Mouse (Mus musculus): ENCODE measurements around the gene Rnls. TPM values are rescaled to one million over a fixed set of nuclear protein-coding genes. Genes with fewer than 3 reads are reported as not detected.

The Rnls gene
- total and polyA plus RNA-seq, 3 experiments = 5.6 to 15.3 (median 13.5) TPM

- Histone ChIP-seq H3K27me3 (ENCODE audit: control insufficient read depth, insufficient read depth, low read length) (no peaks in the 10 kb centered on the region), H3K36me3 (ENCODE audit: control insufficient read depth, insufficient read depth, low read length) (no peaks in the 10 kb centered on the region), H3K4me1 (ENCODE audit: control insufficient read depth, insufficient read depth, low read length) (peaks cover 4% of the 10 kb centered on the region), H3K4me3 (no peak overlapping the region), H3K27ac (peak overlapping the region; percentile 64), H3K79me2 (replicated peaks; ENCODE audit: control insufficient read depth, insufficient read depth, low read length) (no peaks in the 10 kb centered on the region), H3K9ac (ENCODE audit: low read depth, low read length) (no peak overlapping the region)
- 76% methylated on average over 6 of the region's 6 CpGs for WGBS
- TF ChIP-seq EP300 (IDR thresholded peaks at IDR 0.05; ENCODE audit: insufficient read depth, low read depth, low read length) (no peak), POLR2A (IDR thresholded peaks at IDR 0.05; ENCODE audit: insufficient read depth, low read depth, low read length) (no peak), CTCF (IDR thresholded peaks at IDR 0.05) (no peak)
- intact Hi-C loops (cut with DNase I) = loop anchor here (10.0 kb wide), 1 partner anchor 268 kb away; no protein-coding TSS in a partner anchor
- DNase-seq = peak in 1 of 2 experiments; percentile 42
These were observed 168.8 kb downstream of the Rnls start for GRCm38 (mm10) chr19:33223276-33223675.

GRCm38 (mm10) chr19:33222595-33223223, 169.4 kb downstream of the Rnls start:
- H3K9ac ChIP-seq (ENCODE audit: low read depth, low read length) = no peak overlapping the region; the same call in 1 of the 2 replicates
- WGBS = 81% methylated on average over 12 of the region's 12 CpGs

GRCm38 (mm10) chr19:33217791-33218300, 174.2 kb downstream of the Rnls start:
- Histone ChIP-seq H3K4me3 (no peak overlapping the region), H3K36me3 (ENCODE audit: control insufficient read depth, insufficient read depth, low read length) (no peaks in the 10 kb centered on the region), H3K9ac (ENCODE audit: low read depth, low read length) (no peak overlapping the region), H3K4me1 (ENCODE audit: control insufficient read depth, insufficient read depth, low read length) (peaks cover 2% of the 10 kb centered on the region; the same call in 1 of the 2 replicates), H3K79me2 (replicated peaks; ENCODE audit: control insufficient read depth, insufficient read depth, low read length) (no peaks in the 10 kb centered on the region), H3K27me3 (ENCODE audit: control insufficient read depth, insufficient read depth, low read length) (no peaks in the 10 kb centered on the region), H3K27ac (no peak overlapping the region)
- DNase-seq = peak; percentile 25 to 35
- 77% methylated on average over 6 of the region's 6 CpGs for WGBS
- TF ChIP-seq EP300 (IDR thresholded peaks at IDR 0.05; ENCODE audit: insufficient read depth, low read depth, low read length) = no peak
- TF ChIP-seq POLR2A (IDR thresholded peaks at IDR 0.05; ENCODE audit: insufficient read depth, low read depth, low read length) = no peak
- no peak for TF ChIP-seq CTCF (IDR thresholded peaks at IDR 0.05)
- intact Hi-C loops (cut with DNase I) = no loop called here

More at GRCm38 (mm10) chr19:33222595-33223223, 169.4 kb downstream of the Rnls start:
- Histone ChIP-seq H3K27ac (peak overlapping the region; percentile 64; the same call in 1 of the 2 replicates), H3K27me3 (ENCODE audit: control insufficient read depth, insufficient read depth, low read length) (no peaks in the 10 kb centered on the region), H3K4me3 (no peak overlapping the region), H3K36me3 (ENCODE audit: control insufficient read depth, insufficient read depth, low read length) (no peaks in the 10 kb centered on the region), H3K4me1 (ENCODE audit: control insufficient read depth, insufficient read depth, low read length) (peaks cover 4% of the 10 kb centered on the region), H3K79me2 (replicated peaks; ENCODE audit: control insufficient read depth, insufficient read depth, low read length) (no peaks in the 10 kb centered on the region)
- TF ChIP-seq CTCF (IDR thresholded peaks at IDR 0.05) (no peak), POLR2A (IDR thresholded peaks at IDR 0.05; ENCODE audit: insufficient read depth, low read depth, low read length) (no peak), EP300 (IDR thresholded peaks at IDR 0.05; ENCODE audit: insufficient read depth, low read depth, low read length) (no peak)
- intact Hi-C loops (cut with DNase I) = loop anchor here (10.0 kb wide), 1 partner anchor 268 kb away; no protein-coding TSS in a partner anchor
- DNase-seq = peak in 1 of 2 experiments; percentile 26

GRCm38 (mm10) chr19:33209709-33210108, 182.4 kb downstream of the Rnls start:
- TF ChIP-seq EP300 (IDR thresholded peaks at IDR 0.05; ENCODE audit: insufficient read depth, low read depth, low read length) (no peak), POLR2A (IDR thresholded peaks at IDR 0.05; ENCODE audit: insufficient read depth, low read depth, low read length) (no peak), CTCF (IDR thresholded peaks at IDR 0.05) (no peak)
- 89% methylated on average over 2 of the region's 2 CpGs for WGBS
- intact Hi-C loops (cut with DNase I) = no loop called here

GRCm38 (mm10) chr19:33207991-33208390, 184.1 kb downstream of the Rnls start:
- no peak overlapping the region for H3K27ac ChIP-seq
- DNase-seq = no peak
- no peaks in the 10 kb centered on the region for H3K4me1 ChIP-seq (ENCODE audit: control insufficient read depth, insufficient read depth, low read length)
- no peaks in the 10 kb centered on the region for H3K36me3 ChIP-seq (ENCODE audit: control insufficient read depth, insufficient read depth, low read length)
- TF ChIP-seq POLR2A (IDR thresholded peaks at IDR 0.05; ENCODE audit: insufficient read depth, low read depth, low read length) = no peak
- TF ChIP-seq EP300 (IDR thresholded peaks at IDR 0.05; ENCODE audit: insufficient read depth, low read depth, low read length) = no peak
- no peak for TF ChIP-seq CTCF (IDR thresholded peaks at IDR 0.05)
- intact Hi-C loops (cut with DNase I) = no loop called here
- H3K4me3 ChIP-seq = no peak overlapping the region
- 70% methylated on average over 1 of the region's 1 CpGs for WGBS
- no peaks in the 10 kb centered on the region for H3K27me3 ChIP-seq (ENCODE audit: control insufficient read depth, insufficient read depth, low read length)
- no peak overlapping the region for H3K9ac ChIP-seq (ENCODE audit: low read depth, low read length)
- H3K79me2 ChIP-seq (replicated peaks; ENCODE audit: control insufficient read depth, insufficient read depth, low read length) = no peaks in the 10 kb centered on the region

More at GRCm38 (mm10) chr19:33209709-33210108, 182.4 kb downstream of the Rnls start:
- no peak for DNase-seq
- no peak overlapping the region for H3K27ac ChIP-seq
- H3K79me2 ChIP-seq (replicated peaks; ENCODE audit: control insufficient read depth, insufficient read depth, low read length) = no peaks in the 10 kb centered on the region
- no peaks in the 10 kb centered on the region for H3K36me3 ChIP-seq (ENCODE audit: control insufficient read depth, insufficient read depth, low read length)
- H3K4me1 ChIP-seq (ENCODE audit: control insufficient read depth, insufficient read depth, low read length) = no peaks in the 10 kb centered on the region
- H3K27me3 ChIP-seq (ENCODE audit: control insufficient read depth, insufficient read depth, low read length) = no peaks in the 10 kb centered on the region
- no peak overlapping the region for H3K9ac ChIP-seq (ENCODE audit: low read depth, low read length)
- H3K4me3 ChIP-seq = no peak overlapping the region

- 75% methylated on average over 2 of the region's 2 CpGs for WGBS
- intact Hi-C loops (cut with DNase I) = no loop called here
These were observed 186.7 kb downstream of the Rnls start for GRCm38 (mm10) chr19:33205389-33205788.

More at GRCm38 (mm10) chr19:33205389-33205788, 186.7 kb downstream of the Rnls start:
- no peaks in the 10 kb centered on the region for H3K79me2 ChIP-seq (replicated peaks; ENCODE audit: control insufficient read depth, insufficient read depth, low read length)
- TF ChIP-seq CTCF (IDR thresholded peaks at IDR 0.05) (no peak), EP300 (IDR thresholded peaks at IDR 0.05; ENCODE audit: insufficient read depth, low read depth, low read length) (no peak), POLR2A (IDR thresholded peaks at IDR 0.05; ENCODE audit: insufficient read depth, low read depth, low read length) (no peak)
- no peaks in the 10 kb centered on the region for H3K36me3 ChIP-seq (ENCODE audit: control insufficient read depth, insufficient read depth, low read length)
- no peak overlapping the region for H3K4me3 ChIP-seq
- no peaks in the 10 kb centered on the region for H3K4me1 ChIP-seq (ENCODE audit: control insufficient read depth, insufficient read depth, low read length)
- H3K9ac ChIP-seq (ENCODE audit: low read depth, low read length) = no peak overlapping the region
- DNase-seq = no peak
- H3K27me3 ChIP-seq (ENCODE audit: control insufficient read depth, insufficient read depth, low read length) = no peaks in the 10 kb centered on the region
- no peak overlapping the region for H3K27ac ChIP-seq

All from heart, adult 2 months (tissue).